Mouse (Mus musculus) naive thymus-derived CD4-positive, alpha-beta T cell, adult 5 months (primary cell): ENCODE results near the gene Gm20441. TPM values are rescaled to one million over a fixed set of nuclear protein-coding genes. Genes with fewer than 3 reads are reported as not detected.

Source experiments
- polyA plus RNA-seq: library from polyadenylated mRNA; unstranded; fragments of 100-300 nt; shearing (Covaris generic); gene quantifications from one replicate; pipeline ENCODE4 v1.2.1, GENCODE M21; 2017

Gene Gm20441
- not detected for polyA plus RNA-seq

DNA sequence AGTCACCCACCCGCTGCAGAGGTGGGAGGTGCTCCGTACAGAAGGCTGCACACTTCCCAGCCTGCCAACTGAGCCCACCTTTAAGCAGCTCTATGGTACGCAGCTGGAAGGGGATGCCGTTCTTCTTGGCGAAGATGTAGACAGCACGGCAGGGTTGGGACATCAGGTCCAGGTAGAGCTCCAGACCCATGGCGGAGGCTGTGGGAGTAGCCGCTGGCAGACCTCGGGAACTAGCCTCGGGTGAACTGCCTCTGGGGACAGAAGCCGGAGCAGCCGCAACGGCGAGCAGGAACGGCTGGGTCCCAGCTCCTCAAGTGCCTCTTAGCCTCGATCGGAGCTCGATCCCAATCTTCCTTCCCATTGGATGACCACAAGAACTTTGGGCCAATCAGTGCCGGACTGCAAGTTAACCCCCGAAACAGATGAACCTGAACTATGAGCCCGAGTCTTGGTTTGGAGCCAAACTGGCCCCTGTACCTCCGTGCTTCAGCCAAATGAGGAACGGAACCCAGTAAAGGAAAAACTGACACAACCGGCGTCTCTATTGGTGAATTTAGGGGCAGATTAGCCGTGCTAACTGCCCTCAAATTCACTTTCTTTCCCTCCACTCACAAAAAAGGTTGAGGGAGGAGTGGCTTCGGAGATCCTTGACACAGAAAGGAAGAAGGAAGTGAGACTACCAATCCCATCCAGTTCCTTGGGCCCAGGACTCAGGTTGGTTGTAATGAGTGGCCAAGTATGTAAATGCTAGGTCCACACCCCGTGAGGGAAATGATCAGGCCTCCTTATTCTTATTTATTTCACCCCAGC, at the start of gene Gm20441, which contains the start of gene Gstt3:
Gm20441 (minus strand) TSS at position 186 of the 810 bp plus-strand sequence.
Gstt3 (minus strand) TSS at position 646 of the 810 bp plus-strand sequence.

DNA sequence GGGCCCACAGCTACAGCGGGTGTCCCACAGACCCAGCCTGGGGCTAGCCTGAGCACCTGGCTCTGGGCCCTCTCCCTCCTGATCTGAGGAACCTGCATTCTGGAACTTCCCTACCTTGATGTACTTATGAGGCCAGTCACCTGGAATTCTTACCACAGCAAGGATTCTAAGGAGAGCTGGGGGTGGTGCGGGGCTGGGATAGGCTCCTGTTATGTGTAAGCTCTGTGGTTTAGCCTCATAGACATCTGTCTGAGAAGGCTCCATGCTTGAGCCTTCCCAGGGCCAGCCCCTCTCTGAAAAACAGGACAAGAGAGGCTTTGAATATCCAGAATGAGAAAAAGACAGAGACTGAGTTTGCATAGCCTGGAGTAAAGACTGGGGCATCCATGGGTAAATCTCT, 41.7 kb upstream of the Gm20441 start, which contains the start of gene Gstt4:
Gstt4 (minus strand) TSS at position 101 of the 400 bp plus-strand sequence.

DNA sequence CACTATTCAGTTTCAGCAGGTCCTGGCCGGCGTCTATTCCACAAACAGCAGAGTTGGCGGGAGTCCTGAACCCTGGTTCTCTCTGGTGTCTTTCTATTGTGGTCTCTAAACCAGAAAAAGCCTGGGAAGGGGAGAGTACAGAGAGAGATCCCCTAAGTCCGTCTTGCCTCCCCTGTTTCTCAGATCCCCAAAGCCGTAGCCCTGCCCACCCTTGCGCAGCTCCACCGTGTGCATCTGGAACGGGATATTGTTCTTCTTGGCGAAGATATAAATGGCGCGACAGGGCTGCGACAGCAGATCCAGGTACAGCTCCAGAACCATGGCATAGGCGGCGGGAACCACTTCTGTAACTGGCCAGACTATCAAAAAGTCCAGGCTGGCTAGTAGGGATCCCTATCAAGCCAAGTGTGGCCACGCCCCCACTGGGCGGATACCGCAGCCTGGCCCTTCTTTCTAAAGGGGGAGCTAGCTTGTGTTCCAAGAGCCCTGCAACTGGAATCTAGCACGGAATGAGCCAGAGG, 17.5 kb upstream of the Gm20441 start, which contains the start of gene Gstt1:
Gstt1 (minus strand) TSS at position 409 of the 521 bp plus-strand sequence.

DNA sequence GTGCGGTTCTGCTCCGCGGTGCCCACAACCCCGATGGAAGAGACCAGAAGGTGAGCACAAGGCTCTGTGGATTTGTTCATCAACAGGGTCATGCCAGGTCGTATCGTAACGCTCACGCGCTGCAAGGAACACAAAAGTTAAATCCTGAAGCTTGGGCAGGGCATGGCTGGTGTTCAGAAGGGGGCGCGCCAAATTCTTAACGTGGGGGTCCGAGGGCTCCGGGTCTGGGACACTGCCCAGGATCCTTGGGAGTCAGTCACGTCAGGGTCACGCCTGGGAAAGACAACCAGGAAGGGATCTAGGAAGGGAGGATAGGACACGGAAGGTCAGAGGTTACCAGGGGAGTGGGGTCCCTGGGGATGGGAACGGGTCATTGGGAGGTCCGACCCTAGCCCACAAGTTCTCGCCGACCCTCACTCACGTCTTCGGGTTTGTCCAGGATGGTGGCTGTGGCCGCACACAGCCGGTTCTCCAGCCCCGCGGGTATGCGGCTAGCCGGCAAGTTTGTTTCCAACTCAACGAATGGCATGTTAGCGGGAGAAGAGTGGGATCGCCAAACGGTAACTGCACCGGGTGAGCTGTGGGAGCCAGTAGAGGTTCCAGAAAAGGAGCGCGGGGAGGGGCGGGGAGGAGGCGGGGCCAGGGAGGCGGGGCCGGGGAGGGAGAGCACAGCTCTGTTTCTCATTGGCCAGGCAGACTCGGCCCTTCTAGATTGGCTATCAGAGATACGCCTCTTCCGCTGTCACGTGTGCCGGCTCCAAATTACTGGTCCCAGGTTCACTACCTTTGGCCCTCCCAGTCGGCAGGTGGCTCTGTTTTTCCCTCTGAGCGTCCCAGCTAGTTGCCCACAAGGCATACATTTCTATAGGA, 7.7 kb downstream of the Gm20441 start, which contains the start of gene Ddt:
Ddt (minus strand) TSS at position 620 of the 870 bp plus-strand sequence.

DNA sequence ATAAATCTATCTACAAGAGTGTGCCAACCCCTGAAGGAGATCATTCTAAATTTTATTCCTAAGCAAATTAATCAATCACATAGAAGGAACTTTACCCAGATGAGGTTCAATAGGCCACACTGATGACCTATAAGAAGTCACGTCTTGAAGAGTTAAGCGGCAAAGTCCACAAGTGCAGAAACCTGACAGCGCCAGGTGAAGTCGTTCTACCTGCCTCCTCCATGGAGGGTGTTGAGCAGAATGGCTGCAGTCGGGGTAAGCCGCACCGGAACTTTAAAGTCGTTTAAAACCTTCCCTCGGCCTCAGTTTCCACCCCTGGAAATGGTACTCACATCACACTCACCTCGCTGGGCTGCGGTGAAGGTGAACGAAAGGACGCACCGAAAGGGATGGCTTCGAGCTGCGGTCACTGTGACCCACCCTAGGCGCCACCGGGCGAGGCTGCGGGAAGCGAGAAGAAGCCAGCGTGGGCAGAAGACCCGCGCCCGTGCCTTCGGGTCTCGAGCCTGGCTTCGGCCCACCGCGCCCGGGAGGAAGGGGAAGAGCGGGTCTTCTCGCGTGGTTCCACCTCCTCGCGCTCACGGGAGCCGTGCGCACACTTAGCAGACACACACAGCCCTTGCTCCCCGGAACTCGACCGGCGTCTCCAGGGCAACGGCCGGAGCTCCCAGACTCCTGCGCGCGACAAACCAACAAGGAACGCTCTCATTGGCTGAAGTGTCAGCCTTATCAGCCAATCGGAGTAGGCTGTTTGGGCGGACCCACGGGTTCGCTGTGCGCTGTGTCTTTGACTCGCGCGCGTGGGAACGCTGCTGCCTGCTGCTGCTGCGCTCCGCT, 16.9 kb downstream of the Gm20441 start, which contains the start of gene Cabin1:
Cabin1 (minus strand) TSS at position 660 of the 837 bp plus-strand sequence.

Other genes starting within 250 kb of the Gm20441 start
- gene Lrrc75b, start 220.6 kb downstream of the Gm20441 start, polyA plus RNA-seq, result 3.1 TPM
- 12.2 TPM for gene Ggt1, start 219.3 kb downstream of the Gm20441 start, polyA plus RNA-seq
- gene Ggt5, start 191.6 kb downstream of the Gm20441 start, polyA plus RNA-seq, result 45.3 TPM
- 0.93 TPM for gene Susd2, start 136.9 kb downstream of the Gm20441 start, polyA plus RNA-seq
- 50.0 TPM for gene Cabin1, start 16.6 kb downstream of the Gm20441 start, polyA plus RNA-seq
- 32.2 TPM for gene Ddt, start 7.5 kb downstream of the Gm20441 start, polyA plus RNA-seq
- gene Gstt3, start 460 bp upstream of the Gm20441 start, polyA plus RNA-seq, result not detected
- not detected for gene Gstt1, start 17.6 kb upstream of the Gm20441 start, polyA plus RNA-seq
- gene Gstt4, start 41.6 kb upstream of the Gm20441 start, polyA plus RNA-seq, result not detected
- gene Gstt2, start 56.5 kb upstream of the Gm20441 start, polyA plus RNA-seq, result 20.8 TPM
- 489 TPM for gene Mif, start 79.3 kb upstream of the Gm20441 start, polyA plus RNA-seq
- gene Derl3, start 112.5 kb upstream of the Gm20441 start, polyA plus RNA-seq, result 1.7 TPM
- 44.5 TPM for gene Smarcb1, start 140.7 kb upstream of the Gm20441 start, polyA plus RNA-seq
- gene Chchd10, start 152.2 kb upstream of the Gm20441 start, polyA plus RNA-seq, result 39.1 TPM
- 1.9 TPM for gene Mmp11, start 155.5 kb upstream of the Gm20441 start, polyA plus RNA-seq
- not detected for gene Gm867, start 159.7 kb upstream of the Gm20441 start, polyA plus RNA-seq
- not detected for gene Vpreb3, start 162.1 kb upstream of the Gm20441 start, polyA plus RNA-seq
- gene Gm5134, start 173.6 kb upstream of the Gm20441 start, polyA plus RNA-seq, result 1.3 TPM